Mouse (Mus musculus) adipocyte (in vitro differentiated cells): ENCODE data around the gene Txk.

ENCODE experiments used
- DNase-seq: peaks from one replicate; pipeline ENCODE4 v3.0.0-alpha.2; 2016; ENCODE audit warnings: low spot score

Gene Txk

DNA sequence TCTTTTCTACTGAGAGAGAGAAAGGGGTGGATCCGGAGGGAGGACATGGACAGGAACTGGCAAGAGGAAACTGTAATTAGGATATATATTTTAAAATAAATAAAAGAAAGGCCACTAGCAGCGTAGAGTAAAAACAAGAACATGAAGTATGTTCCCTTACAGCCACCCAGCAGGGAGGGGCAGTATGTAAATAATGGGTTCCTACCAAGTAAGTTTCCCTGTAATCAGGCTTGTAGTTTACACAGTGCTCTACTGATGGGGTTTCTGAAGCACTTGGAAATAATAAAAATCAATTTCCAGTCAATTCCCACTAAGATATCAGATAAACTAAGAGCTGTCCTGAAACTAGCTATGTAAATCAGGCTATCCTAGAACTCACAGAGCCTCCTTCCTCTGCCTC lies 57.9 kb downstream of the Txk start:
- DNase-seq: no peak

DNA sequence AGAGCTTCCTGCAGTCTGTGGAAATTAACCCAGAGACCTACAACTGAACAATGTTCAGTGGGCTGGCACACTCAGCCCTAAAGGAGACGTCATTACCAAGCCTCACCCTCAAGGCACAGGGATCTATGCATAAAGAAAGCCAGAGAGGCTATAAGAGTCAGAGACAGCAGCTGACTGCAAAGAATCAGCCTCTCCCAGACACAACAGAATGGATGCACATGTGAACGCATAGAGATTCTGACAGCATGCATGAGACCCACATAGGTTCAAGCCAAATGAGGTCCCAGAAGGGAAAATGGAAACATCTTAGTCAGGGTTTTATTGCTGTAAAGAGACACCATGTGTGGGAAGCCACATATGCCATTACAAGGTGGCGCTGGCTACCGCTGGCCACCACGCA lies 62.1 kb downstream of the Txk start:
- DNase-seq: no peak

DNA sequence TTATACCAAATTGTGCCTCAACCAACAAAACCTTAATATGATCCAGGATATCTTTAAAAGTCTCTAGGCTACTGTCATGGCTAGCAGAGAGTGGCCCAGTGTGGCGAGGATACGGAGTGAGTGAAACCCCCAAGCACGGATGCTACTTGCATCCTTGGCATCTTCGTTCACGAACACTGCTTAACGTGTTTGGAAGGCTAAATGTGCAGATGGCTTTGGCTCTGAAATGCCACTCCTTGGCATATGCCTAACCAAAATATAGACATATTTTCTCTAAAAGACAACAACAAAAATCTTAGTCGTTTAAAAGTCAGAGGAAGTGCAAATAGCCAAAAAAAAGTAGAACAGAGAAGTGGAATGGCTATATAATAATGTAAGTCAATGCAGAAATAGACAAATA lies 63.0 kb downstream of the Txk start:
- DNase-seq: no peak

- DNase-seq: no peak
Observed at GRCm38 (mm10) chr5:72681451-72681850, 71.1 kb downstream of the Txk start.

DNA sequence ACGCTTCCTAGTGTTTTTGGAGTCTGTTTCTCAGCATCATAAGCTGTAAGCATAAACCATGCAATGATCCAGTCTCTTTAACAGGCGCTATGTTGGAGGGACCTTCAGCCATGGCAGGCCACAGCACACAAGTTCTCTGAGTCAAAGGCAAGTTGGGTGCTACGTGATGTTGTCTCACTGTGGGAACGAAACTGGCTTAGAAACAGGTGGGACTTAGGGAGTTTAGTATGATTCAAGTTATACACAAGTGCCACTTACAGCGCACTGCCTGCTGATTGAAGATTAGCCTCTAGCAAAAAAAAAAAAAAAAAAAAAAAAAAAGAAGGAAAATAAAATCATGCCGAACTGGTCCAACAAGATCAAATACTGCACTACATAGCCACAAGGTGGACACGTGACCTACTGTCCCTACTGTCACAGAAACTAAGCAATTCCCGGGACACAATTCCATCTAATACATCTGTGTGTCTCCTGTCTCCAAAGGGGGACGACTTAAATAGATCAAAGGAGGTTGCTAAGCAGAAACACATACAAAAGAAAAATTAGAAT lies 77.5 kb downstream of the Txk start:
- no peak for DNase-seq

- no peak for DNase-seq
Observed at GRCm38 (mm10) chr5:72671017-72671699, 81.4 kb downstream of the Txk start.

DNA sequence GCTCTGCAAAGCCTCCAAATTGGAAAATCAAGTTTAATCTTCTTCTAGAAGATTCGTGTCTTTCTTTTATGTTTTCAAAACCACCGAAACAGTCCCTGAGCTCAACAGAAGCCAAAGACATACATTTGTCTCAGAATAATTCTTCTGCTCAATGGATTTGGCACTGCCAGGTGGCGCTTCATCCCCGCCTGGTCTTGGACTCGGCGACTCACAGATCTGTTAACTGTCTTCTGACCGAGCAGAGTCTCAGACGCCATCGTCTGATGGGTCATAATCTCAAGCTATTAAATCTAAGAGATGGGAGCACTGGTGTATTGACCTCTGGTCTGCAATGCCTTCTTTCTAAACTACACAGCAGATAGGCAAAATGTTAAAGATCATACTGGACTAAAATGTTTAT lies 84.2 kb downstream of the Txk start:
- DNase-seq: no peak

DNA sequence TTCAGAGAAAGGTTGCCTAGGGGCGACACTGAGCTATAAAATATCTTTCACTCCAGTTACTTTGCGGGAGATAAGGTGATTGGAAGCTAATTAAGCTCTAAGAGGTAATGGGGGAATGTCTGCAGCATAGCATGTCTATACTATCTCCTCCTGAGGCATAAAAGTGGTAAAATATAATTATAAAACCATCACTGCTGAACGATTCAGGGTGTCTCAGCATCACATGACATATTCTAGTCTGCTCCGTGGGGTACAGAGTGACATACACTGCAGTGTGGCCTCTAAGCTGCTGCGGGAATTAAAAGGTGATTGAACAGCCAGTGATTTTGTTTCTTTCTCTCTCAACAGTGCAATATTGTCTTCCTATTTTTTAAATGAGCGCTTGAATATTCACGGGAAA lies 86.1 kb downstream of the Txk start:
- DNase-seq: no peak

DNA sequence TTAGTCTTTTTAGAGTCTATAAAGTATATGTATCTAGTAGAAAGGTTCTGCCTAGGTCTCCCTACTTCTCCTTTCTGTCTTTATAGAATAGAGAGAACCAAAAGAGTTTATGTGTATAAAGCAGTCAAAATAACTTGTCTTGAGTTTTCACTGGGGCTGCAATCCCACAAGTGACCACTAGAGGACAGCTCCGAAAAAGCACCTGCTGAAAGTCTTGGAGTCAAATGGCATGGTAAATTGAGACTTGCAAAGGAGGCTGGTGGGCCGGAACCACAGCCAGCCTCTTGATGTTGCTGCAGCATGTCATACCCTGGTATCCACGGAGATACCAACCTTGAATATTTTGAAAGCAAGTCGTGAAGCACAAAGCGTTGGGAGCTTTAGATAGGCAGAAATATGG lies 87.3 kb downstream of the Txk start:
- peak; percentile 63 for DNase-seq

DNA sequence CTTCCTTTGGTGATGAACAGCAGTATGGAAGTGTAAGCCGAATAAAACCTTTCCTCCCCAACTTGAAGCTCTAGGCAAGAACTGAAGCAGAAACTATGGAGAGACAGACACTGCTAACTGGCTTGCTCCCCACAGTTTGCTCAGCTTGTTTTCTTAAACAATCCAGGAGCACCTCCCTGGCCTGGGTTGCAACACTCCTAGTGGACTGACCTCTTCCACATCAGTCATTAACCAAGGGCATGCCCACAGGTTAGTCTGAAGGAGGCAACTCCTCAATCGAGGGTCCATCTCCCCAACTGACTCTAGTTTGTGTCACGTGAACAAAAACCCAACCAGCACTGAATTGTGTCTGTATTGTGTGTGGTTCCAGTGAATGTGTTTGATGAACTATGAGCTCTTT lies 87.7 kb downstream of the Txk start:
- DNase-seq: no peak

GRCm38 (mm10) chr5:72664126-72664525 lies 88.5 kb downstream of the Txk start:
- DNase-seq: no peak

DNA sequence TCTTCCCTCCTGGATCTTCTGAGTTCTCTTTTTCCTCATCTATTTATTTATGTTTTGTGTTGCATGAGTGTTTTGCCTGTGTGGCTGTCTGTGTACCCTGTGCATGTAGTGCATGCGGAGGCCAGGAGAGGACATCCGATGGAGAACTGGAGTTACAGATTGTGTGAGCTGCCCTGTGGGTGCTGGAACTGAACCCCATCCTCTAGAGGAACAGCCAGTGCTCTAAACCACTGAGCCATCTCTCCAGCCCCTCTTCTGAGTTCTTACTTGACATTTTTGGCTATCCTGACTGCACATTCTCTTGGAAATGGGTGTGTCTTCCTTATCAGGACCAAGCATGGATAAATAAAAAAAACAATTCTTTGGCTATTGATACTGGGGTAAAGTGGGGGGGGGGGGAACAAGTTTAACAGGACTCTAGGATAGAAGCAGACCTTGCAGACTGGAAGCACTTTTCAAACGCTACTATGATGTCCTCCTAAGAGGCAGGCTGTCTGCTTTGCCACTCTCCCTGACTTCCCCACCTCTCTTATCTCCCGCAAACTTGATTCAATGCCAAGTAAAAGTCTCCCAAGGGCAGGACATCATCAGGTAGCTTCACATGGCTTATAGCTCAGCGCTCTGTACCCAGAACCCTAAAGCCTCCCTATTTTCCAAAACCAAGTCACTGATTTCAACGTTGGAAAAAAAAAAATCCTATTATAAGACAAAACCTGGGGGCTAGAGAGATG lies 91.4 kb downstream of the Txk start:
- no peak for DNase-seq

DNA sequence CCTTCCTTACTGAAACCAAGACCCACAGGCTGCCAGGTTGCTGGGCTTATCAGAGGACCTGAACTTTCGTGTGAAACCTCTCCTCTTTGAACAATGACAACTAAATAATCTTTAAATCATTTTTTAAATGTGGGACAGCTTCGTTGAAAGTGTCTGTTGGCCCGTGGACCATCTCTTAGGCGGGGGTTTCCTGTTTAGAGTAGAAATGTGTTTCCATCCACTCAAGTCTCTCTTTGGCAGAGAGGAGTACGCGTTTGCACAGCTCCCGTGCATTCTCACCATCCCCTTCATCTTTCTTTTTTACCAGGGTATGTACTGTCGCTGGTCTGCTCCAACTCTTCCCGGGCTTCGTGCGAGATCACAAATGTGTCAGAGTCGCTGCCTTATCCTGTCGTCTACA lies 94.2 kb downstream of the Txk start:
- DNase-seq: no peak

DNA sequence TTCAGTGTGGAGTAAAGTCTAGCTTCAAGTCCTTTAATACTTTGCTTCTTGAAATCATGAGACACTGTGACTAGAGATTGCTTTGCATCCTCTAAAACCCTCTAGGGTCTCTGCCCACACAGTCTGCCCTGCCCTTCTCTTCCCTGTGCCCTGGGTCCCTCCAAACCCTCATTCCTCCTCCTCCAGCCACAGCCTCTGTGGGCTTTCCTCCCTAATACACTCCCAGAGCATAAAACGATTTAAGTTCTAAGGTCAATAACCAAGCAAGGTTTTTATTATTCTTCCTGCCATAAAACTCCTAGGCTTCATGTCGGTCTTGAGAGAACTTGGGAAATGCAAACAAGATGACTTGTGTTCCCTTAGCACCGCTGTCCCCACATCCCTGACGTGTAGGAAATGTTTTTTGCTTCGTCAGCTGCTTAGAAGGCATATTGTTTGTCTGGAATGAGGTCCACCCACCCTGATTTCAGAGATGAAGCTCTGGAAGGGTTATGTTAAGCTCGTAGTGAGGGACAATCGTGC lies 96.2 kb downstream of the Txk start:
- DNase-seq: no peak

DNA sequence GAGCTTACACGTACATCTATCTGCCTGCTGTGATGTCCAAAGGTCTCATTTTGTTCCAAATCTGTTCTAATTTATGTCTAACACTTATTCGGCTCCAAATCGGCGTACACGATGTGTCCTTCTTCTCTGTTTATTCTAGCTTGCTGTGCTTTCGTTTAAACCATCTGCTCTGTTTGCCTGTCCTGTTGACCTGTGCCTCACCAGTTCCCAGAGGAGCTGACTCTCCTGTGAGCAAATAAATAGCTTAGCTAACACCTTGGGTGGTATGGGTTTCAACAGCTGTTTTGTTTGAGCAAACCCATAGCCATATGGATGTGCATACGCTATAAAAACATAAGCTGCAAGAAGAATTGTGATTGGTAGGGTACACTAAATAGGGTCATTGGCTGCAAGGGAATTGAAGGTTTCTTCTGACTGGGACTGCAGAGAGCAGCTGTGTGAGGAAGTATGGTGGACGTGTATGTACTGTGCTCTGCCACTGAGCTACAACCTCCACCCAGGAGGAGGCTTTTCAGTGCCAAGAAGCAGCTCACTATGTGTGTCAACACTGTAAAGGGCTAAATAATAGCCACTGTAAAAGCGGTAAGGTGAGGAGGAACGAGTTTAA lies 99.4 kb downstream of the Txk start:
- DNase-seq: no peak

DNA sequence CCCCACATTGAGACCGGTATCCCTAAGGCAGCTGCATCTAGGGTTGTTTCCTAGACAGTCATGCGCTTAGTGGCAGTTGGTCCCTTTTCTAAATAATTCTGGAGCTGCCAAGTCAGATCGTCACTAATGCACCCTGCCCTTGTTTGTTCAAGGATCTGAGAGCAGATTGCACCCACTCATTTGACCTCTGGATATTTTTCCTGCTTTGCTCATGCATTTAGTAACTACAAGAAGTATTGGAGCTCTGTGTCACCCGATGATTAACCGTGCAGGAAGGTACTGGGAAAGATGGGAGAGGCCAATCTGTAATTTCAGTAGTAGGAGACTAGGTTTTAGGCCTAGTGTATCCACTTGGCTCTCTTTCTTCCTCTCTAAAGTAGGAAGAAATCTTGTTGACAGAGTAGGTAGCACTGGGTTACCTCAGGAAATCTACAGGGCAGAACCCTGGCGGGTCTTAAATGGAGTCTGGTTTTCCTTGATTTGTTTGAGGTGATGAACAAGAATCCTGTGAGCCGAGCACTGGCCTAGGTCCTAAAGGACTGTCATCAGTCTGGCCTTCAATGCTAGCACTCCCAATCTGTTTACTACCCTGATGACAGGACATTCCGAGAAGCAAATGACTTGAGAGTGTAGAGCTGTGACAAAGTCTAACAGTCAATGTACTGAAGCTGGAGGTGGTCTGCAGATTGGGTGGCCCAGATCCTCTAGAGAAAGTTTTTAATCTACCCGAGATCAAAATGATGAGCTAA lies 103.4 kb downstream of the Txk start:
- peak; percentile 75 for DNase-seq

DNA sequence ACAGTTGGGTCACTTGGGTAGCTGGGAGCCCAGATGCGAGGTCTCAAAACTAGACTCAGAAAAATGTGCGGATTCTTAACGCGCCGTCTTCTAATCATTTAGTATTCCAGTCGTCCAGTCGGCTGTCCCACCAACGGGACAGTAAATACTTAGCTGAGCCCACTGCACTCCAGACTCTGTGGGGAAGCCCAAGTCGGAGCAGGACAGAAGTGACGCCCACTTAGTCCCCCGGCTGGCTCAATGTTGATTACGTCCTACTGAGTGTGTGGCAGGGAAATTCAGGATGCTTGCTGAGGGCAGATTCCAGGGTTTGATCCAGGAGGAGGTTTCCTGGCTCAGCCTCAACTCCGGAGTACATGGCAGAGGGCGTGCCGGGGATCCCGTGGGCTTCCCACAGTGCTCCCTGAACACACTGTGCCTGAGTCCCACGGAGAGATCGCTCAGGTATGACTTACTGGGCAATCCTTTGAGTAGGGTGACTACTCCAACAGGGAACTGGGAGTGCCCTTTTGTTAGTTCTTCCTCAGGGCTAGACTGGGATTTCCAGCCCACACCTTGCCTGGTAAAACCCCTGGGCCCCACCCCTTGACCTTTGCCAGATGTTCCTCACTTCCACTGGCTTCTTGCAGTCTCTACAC lies 104.5 kb downstream of the Txk start:
- no peak for DNase-seq

DNA sequence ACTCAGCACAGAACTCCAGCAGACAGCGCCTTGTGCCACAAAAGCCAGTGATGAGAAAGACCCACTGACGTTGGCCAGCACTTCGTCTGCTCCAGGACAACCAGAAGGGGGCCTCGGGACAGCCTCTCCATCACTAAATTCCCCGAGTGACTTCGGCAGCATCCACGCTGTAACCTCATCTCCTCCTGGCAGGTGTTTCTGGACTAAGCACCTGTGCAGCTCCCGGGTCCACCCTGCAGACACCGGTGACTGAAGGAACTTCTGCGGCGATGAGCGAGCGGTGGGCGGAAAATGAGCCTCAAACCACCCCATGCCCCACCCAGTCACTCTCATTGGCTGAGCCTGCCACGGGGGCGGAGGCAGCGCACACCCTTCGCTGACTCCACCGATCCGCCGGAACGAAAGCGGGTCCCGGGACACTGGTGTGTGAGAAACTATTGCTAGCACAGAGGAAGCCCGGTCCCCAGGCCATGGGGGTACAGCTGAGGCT lies 105.1 kb downstream of the Txk start, which contains the start of gene Nipal1:
Gene Nipal1, plus strand, starts transcription at position 378 of the 490 bp plus-strand sequence.
- peak; percentile 10 for DNase-seq

GRCm38 (mm10) chr5:72646996-72647395 lies 105.6 kb downstream of the Txk start:
- no peak for DNase-seq

DNA sequence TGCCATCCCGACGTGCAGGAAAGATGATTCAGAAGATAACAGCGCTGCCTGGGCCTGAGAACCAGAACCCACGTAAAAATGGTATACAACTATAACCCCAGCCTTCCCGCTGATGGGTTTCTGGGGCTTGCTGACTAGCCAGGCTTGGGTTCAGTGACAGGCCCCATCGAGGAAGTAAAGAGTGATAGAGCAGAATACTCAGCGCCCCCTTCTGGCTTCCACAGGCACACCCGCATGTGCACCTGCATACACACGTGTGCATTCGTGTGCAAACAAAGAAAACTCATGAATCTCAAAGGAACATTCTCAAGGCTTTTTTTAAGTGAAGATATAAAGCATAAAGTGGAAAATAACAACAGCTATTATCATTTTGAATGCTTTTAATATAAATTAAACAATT lies 106.4 kb downstream of the Txk start:
- no peak for DNase-seq
